Mouse (Mus musculus) skeletal muscle tissue, adult 2 months (tissue): Measurements from ENCODE around the gene Abca1.

Source experiments
- DNase-seq: peaks from one replicate; pipeline ENCODE4 v3.0.0-alpha.2; 2012; ENCODE audit warnings: low read depth, low spot score

The Abca1 gene

GRCm38 (mm10) chr4:53159767-53160166 is at the start of gene Abca1:
Gene Abca1, minus strand, starts transcription at chr4:53159895.
- peak; percentile 91 for DNase-seq

- DNase-seq: no peak
Measured at GRCm38 (mm10) chr4:53204482-53204881, 44.8 kb upstream of the Abca1 start.

GRCm38 (mm10) chr4:53203595-53204400 is 44.1 kb upstream of the Abca1 start:
- no peak for DNase-seq

GRCm38 (mm10) chr4:53200276-53200675 is 40.6 kb upstream of the Abca1 start:
- no peak for DNase-seq

- peak; percentile 63 for DNase-seq
Measured at GRCm38 (mm10) chr4:53197842-53198241, 38.1 kb upstream of the Abca1 start.

GRCm38 (mm10) chr4:53196058-53196771 is 36.5 kb upstream of the Abca1 start:
- DNase-seq: peak; percentile 93

GRCm38 (mm10) chr4:53187071-53187470 is 27.4 kb upstream of the Abca1 start:
- DNase-seq: peak; percentile 69

GRCm38 (mm10) chr4:53186573-53186972 is 26.9 kb upstream of the Abca1 start:
- no peak for DNase-seq

- no peak for DNase-seq
Measured at GRCm38 (mm10) chr4:53186141-53186540, 26.4 kb upstream of the Abca1 start.

GRCm38 (mm10) chr4:53181479-53181878 is 21.8 kb upstream of the Abca1 start:
- DNase-seq: no peak

- no peak for DNase-seq
Measured at GRCm38 (mm10) chr4:53179308-53179820, 19.7 kb upstream of the Abca1 start.

GRCm38 (mm10) chr4:53178489-53178888 is 18.8 kb upstream of the Abca1 start:
- DNase-seq: no peak

- no peak for DNase-seq
Measured at GRCm38 (mm10) chr4:53177696-53178095, 18.0 kb upstream of the Abca1 start.

- no peak for DNase-seq
Measured at GRCm38 (mm10) chr4:53174906-53175305, 15.2 kb upstream of the Abca1 start.

- DNase-seq: no peak
Measured at GRCm38 (mm10) chr4:53170403-53170802, 10.7 kb upstream of the Abca1 start.

- DNase-seq: no peak
Measured at GRCm38 (mm10) chr4:53165231-53165630, 5.5 kb upstream of the Abca1 start.

- DNase-seq: no peak
Measured at GRCm38 (mm10) chr4:53159176-53159575, 519 bp downstream of the Abca1 start.

GRCm38 (mm10) chr4:53158634-53159033 is 1.1 kb downstream of the Abca1 start:
- DNase-seq: peak; percentile 67

GRCm38 (mm10) chr4:53155471-53155870 is 4.2 kb downstream of the Abca1 start:
- peak; percentile 21 for DNase-seq

GRCm38 (mm10) chr4:53153711-53154110 is 6.0 kb downstream of the Abca1 start:
- DNase-seq: no peak

- no peak for DNase-seq
Measured at GRCm38 (mm10) chr4:53153061-53153460, 6.6 kb downstream of the Abca1 start.

- no peak for DNase-seq
Measured at GRCm38 (mm10) chr4:53152655-53153054, 7.0 kb downstream of the Abca1 start.

- no peak for DNase-seq
Measured at GRCm38 (mm10) chr4:53150516-53150915, 9.2 kb downstream of the Abca1 start.
